Mouse (Mus musculus): ENCODE measurements at regions not wholly inside any gene's neighbourhood (a gene's known extent, or its start where the extent isn't known, plus 50 kb on each side); places are given as distances from the start of the nearest gene placed in this dataset.

GRCm38 (mm10) chr13:37562141-37562540, 216.1 kb upstream of the Rreb1 start:
- TF ChIP-seq CTCF (IDR thresholded peaks at IDR 0.05; ENCODE audit: insufficient read depth, low read depth, low read length) (no peak), POLR2A (IDR thresholded peaks at IDR 0.05; ENCODE audit: insufficient read depth, low read depth, low read length) (no peak)

Measured in olfactory bulb, adult 2 months (tissue).